Mouse (Mus musculus): Measurements from ENCODE around the gene Iqgap3.

Gene Iqgap3

DNA sequence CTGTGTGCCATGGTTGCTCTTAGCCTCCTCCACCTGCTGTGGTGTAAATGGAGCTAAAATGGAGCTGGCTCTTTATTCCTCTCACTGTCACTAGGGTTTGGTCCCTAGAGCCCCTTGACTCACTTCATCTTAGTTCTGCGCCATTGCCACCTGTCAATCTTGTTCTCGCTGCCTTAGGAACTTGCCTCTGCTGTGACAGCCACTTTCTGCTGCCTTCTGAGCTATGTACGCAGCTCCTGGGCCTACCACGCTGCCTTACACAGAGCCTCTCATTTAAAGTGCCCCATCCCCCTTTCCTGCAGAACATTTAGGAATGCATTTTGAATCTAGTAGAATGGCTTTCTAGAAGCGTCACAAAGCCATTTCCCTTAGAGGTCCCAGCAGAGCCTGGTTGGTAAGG is 12.4 kb downstream of the Iqgap3 start:
- no peak for DNase-seq (ENCODE audit: low spot score)

DNA sequence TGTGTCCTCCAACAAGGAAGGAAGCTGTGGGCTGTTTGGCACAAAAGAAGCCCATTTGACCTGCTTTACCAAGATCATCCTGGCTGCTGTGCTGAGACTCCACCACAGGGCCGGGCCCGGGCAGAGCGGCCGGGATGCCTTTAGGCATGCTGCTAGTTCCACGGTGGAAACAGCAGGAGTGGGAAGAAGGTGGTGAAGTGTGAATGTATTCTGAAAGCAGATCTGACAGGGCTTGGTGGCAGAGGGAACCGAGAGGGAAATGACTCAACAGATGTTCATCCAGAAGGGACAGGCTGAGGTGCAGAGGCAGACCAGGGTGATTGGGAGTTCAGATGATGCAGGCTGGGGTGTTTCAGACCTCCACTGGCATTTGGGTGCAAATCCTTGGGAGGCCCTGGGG is 15.9 kb downstream of the Iqgap3 start:
- no peak for DNase-seq (ENCODE audit: low spot score)

DNA sequence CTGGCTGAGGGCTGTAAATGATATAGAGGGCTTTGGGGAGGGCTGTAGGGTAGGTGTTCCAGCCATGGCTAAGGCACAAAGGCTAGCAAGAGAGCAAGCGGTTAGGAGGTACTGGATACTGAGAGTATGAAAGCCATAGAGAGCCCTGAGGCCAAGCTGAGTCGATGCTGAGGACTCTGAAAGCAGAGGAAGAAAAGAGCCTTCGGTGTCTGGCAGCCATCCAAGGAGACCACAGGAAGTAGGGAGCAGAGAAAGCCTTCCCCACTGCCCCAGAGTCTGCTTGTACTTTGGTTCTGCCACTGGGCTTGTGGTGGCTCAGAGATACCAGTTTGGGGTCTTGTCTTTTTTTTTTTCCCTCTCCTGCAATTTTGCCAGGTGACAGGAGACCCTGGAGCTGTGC is 18.5 kb downstream of the Iqgap3 start:
- DNase-seq (ENCODE audit: low spot score): no peak

DNA sequence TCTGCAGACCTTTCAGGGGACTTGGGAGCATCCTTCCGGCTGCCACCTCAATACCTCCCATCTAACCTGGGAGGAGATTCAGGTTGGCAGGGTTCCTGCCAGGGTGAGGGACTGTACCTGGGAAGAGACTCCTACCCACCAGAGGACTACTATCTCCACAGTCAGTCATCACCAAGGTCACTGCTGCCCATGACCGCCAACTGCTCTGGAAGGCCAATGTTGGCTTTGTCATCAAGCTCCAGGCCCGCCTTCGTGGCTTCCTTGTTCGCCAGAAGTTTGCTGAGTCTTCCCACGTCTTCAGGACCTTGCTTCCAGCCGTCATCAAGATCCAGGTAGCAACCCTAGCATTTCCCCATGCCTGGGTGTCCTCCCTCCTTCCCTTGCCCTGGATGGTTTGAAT is 20.0 kb downstream of the Iqgap3 start:
- no peak for DNase-seq (ENCODE audit: low spot score)

DNA sequence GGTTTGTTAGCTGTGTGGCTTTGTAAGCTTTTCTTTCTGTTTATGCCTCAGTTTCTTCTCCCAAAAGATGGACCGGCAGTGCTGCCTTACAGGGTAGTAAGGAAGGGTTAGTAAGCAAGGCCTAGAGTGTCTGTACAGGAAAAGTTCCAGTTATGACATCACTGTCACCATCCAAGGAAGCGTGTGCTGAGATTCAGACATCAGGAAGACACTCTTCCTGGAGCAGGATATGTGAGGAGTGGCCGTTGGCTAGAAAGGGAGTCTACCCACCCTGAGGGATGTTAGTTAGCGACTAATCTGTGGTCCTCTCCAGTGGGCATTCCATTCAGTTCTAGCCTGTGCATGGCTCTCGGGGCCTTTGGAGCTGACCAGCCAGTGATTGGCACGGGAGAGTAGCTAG is 20.4 kb downstream of the Iqgap3 start:
- no peak for DNase-seq (ENCODE audit: low spot score)

DNA sequence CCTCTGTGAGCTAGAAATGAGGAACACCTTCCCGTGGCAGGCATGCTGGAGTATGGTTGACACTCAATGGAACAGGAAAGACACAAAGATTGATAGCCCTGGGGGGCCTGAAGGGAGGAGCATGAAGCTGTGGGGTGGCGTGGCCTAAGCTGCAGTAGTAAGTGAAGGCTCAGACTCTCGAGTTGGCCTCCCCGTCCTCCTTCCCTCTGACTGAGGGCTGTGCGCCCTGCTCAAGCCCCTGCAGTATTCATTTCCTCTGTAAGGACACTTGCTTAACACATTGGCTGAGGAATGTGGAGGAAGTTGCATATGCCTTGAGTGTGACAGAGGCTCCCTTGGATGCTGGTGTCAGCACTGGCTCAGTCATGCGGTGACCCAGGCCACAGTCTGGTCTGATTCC is 20.8 kb downstream of the Iqgap3 start:
- DNase-seq (ENCODE audit: low spot score): no peak

DNA sequence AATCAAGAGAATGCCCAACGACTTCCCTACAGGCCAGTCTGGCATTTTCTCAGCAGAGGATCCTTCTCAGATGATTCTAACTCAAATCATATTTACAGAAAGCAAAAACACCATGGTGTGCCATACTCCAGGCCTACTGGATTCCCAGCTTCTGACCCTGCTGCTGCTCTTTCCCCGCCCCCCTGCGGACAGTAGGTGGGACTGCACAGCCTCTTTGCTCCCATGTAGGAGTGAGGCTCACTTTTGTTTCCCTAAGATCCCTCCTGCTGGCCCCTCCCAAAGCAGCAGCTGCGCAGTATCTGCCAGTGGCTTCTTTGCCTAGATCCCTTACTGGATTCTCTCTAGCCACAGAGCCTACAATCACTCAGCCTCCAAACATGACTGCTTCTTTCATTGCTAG is 24.4 kb downstream of the Iqgap3 start:
- no peak for DNase-seq (ENCODE audit: low spot score)

DNA sequence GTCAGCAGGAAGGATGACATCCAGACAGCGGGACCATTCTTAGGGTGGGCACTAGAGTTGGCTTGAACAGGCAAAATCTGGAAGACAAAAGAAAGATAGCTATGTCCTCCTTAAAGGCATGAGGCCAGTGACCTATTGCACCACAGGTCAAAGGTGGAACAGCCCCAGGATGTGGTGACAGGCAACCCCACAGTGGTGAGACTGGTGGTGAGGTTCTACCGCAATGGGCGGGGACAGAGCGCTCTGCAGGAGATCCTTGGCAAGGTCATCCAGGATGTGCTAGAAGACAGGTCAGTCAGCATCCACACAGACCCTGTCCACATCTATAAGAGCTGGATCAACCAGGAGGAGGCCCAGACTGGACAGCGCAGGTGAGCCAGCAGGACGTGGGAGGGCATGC is 27.4 kb downstream of the Iqgap3 start:
- DNase-seq (ENCODE audit: low spot score): no peak

DNA sequence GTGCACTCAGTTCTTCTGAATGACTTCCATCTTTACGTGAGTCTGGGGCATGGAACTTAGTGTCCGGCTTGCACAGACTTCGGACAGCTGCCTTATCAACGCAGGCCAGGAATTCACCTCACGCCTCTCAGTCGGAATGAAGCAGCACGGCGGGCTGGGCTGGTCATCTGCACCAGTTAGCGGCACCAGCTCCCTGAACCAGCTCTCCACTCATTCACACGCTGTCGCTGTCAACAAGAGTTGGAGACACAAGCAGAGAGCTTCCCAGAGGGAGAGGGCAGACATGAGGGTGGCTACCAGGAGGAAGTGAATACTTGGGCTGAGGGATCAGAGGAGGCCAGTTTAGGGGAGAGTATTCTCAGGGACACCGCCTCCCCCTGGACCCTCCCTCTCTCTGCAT is 32.6 kb downstream of the Iqgap3 start:
- DNase-seq (ENCODE audit: low spot score): no peak

DNA sequence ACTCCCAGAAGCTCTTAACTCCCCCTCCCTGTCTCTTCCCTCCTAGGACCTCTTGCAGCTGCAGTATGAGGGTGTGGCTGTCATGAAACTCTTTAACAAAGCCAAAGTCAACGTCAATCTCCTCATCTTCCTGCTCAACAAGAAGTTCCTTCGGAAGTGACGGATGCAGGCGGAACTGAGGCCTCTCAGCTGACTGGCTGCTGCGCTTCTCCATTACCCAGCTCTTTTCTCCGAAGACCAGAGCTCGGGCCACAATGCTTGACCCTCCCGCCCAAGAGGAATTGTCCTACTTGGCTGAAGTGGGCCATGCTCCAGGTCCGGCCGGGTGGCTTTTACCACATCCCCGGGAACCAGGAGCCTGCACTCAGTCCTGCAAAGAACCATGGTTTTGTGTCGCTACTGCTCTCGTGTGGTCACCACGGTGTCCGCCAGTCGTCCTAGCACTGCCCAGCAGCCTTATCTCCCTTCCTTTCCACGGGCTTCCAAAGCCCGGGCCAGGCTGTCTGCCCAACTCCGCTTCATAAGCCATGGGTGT is 38.4 kb downstream of the Iqgap3 start:
- DNase-seq (ENCODE audit: low spot score): no peak

DNA sequence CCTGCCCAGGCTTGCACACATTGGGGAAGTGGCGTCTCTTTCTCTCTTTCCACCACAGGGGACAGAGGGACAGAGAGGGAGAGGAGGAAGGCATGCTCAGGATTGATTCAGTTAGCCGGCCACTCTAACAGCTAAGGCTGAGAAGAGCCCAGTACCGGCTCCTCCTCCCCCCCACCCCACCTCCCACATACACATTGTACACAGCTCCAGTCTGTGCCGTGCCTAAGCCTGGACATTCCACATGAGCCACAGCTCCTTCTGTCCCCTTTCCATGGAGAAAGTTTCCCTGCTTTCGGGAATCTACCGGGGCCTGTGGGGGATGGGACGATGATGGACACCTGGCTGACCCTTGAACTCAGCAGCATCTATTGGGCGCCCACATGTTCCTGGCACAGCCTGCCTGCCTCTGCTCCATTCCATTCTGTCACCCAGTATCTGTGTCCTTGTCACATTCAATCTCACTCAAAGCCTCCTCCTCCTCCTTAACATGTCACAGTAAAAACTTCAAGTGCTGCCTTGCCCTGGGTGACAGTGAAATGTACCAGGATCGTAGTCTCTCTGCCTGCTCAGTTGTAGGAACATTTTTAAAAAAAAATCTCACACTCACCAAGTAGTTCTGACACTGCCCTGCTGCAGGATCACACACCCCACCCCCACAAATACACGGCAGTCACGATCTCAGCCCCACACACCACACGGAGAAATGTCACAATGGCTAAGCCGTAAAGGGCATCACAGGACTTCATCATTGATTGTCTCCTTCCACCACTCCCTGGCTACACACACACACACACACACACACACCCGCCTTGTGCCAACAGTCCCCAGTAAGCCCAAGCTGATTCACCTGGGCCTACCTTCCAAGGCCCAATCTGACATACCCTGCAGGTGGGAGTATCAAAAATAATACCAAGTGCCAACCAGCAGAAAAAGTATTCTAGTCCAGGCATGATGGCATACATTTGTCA is 39.7 kb downstream of the Iqgap3 start:
- DNase-seq (ENCODE audit: low spot score): no peak

DNA sequence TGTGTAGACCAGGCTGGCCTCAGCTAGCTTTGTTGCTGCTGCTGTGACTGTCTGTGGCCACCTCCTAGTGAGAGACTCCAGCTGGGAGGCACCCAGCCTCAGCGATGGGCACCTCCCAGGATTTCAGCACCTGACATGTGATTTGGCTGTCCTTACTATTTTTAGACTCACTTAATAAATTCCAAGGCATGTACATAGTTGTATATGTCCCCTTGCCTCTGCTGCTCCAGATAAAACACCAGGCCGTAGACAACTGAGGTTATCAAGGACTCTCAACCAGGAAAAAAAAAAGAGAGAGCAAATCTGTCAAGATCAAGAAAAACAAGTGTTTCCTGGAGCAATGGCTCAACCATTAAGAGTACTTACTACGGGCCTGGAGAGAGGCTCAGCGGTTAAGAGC is 43.4 kb downstream of the Iqgap3 start:
- DNase-seq (ENCODE audit: low spot score): no peak

DNA sequence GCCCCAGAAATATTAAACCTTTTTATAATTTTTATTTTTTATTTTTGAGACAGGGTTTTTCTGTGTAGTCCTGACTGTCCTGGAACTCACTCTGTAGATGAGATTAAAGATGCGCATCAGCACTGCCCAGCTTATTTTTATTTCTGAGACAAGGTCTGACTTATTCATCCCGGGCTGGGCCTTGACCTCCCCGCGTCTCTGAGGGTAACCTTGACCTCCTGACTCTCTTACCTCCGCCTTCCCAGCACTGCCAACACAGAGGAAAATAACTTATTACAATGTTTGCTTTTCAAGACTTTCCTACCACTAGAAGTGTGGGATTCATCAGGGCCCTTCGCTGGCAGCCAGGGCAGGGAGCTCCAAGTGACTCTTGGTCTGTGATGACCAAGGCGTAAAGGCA is 44.4 kb downstream of the Iqgap3 start:
- DNase-seq (ENCODE audit: low spot score): no peak

DNA sequence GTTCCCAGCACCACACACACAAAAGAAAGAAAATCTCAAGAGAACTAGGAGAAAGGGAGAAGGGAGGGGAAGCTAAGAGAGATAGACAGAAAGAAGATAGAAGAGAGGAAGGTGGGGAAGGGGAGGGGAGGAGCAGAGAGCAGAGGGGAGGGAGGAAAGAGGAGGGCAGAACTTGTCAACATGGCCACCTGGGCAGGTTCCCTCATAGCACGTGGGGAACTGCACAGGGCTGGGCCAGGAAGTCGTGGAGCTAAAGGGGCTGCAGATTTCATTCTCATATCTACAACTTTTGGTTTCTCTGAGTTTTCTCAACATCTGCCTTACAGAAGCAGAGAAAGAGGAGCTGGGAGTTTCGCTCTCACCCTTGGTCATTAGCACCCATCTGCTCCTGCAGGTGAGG is 45.9 kb downstream of the Iqgap3 start:
- DNase-seq (ENCODE audit: low spot score): no peak

DNA sequence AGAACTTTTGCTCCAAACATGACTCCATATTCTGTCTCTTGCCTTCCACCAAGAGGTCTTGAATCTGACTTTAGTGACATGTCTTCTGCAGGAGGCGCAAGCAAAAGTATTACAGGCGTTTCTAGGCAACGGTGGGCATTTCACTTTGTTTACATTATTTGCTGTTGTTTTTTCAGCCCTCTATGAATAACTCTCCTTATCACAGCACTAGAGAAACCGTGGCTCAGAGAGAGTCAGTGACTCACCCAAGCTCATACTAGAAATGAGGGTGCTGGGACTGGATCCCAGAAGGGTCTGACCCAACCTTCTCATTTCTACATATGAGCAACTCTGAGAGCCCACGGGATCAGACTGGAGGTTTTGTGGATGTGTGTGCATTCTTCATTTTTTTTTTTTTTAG is 46.3 kb downstream of the Iqgap3 start:
- DNase-seq (ENCODE audit: low spot score): no peak

DNA sequence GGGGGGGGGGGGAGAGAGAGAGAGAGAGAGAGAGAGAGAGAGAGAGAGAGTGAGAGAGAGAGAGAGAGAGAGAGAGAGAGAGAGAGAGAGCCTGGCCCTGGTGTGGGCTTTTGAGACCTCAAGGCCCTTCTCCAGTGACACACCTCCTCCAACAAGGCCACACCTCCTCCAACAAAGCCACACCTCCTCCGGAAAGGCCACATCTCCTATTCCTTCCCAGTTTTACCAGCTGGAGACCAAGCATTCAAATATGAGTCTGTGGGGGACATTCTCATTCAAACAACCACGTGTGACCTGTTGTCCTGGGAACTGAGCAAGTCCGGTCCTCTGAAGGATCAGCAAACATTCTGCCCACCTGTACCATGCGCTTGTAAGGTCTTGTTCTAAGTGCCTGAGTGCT is 47.2 kb downstream of the Iqgap3 start:
- no peak for DNase-seq (ENCODE audit: low spot score)

DNA sequence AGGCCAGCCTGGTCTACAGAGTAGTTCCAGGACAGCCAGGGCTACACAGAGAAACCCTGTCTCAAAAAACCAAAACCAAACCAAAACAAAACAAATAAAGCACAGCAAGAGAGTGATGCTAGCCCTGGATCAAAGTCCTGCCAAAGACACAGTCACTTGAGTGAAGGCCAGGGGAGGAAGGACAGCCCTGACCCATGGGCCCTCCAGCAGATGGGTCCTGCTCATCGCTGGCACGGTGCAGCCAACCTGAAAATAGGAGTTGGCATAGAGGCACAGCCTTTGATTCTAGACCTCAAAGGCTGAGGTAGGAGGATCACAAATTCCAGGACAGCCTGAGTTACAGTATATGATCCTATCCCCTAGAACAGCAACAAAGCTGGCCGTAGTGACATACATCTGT is 49.3 kb downstream of the Iqgap3 start:
- DNase-seq (ENCODE audit: low spot score): no peak

DNA sequence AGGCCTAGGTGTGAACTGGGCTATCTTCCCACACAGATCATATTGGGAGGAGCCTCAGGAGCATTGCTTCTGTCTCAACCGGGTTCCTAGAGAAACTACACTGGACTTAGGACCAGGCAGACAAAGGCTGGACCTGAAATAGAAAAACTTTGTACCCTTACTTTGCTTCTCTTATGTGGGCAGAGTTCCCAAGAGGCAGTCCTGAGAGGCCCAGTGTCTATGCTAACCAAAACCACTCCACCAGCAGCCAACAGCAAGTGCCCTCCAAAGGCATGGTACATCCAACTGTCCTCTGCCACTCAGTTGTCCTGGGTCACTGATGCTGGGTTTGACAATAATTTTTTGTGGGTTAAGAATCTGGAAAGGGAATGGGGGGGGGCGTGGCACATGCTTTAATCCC is 50.7 kb downstream of the Iqgap3 start:
- no peak for DNase-seq (ENCODE audit: low spot score)

DNA sequence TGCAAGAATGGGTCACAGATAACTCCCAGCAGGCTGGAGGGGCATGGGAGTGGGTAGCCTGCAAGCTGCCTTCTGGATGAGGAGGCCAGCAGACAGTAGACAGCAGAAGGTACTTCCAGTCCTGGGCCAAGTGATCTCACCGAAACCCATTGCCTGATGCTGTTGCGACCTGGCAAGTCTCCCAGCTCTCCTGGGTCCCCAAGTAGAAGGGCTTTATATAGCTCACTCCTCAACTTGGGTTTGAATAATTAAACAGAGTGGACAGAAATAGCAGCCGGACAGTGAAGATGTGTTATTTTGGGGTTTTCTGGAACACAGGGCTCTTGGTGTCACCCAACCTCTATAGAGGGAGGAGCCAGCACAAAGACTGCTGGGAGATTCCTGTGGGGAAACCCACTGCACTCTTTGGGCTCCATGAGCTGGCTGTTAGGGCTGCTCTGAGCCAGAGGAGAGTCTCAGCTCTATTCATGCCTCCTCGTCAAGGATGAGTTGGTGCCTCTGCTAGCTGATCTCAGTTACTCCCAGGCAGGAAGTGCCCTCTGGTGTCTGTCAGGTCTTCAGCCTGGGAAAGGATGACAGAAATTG is 51.5 kb downstream of the Iqgap3 start:
- DNase-seq (ENCODE audit: low spot score): no peak

DNA sequence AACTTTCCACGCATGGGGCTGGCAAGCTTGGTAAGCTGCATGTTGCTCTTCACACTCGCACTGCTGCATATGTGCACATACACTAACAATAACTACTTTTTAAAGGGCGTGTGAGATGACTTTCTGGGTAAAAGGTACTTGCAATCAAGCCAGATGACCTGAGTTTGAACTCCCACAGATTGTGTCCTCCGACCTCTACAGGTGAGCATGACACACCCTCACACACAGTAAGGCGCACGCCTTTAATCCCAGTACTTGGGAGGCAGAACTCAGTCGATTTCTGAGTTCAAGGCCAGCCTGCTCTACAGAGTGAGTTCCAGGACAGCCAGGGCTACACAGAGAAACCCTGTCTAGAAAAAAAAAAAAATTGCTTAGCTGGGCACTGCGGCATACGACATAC is 54.6 kb downstream of the Iqgap3 start:
- DNase-seq (ENCODE audit: low spot score): no peak

DNA sequence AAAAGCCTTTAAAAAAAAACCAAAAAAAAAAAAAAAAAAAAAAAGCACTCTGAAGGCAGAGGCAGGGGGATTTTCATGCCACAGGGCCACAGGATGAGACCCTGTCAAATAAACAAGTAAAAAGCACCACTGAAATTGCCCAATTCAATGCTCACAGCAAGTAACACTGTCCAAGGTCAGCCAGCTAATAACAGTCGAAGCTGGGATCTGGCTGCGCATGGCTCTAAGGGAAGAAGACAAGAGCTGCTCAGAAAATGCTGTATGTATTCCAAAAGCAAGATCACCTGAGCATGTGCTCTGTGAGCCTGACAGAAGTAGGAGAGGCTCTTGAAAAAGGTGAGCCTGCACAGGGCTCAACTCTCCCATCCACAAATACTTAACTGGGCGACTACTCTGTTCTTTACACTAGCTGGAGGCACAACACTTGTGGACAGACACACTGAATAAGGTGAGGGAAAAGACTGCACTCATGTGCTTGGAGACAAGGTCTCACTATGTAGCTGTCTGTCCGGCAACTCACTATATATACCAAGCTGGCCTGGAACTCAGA is 55.2 kb downstream of the Iqgap3 start:
- DNase-seq (ENCODE audit: low spot score): no peak

DNA sequence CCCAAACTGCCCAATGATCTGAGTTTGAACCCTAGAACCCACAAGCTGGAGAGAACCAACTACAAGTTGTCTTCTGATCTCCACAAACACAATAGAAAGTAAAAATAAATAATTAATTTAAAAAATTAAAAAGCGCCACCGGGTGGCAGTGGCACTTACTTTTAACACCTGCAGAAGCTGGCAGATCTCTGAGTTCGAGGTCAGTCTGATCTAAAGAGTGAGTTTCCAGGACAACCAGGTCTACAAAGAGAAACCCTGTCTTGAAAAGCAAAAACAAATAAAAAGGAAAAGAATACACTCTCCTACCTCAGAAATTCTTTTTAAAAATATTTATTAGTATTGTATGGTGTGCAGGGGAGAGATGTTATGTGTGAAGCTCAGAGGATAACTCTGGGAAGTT is 56.0 kb downstream of the Iqgap3 start:
- no peak for DNase-seq (ENCODE audit: low spot score)

All from ovary, adult 18-20 months (tissue).